Mouse (Mus musculus): ENCODE results near the gene Gbx1.

GRCm38 (mm10) chr5:24553621-24554244, 26.7 kb upstream of the Gbx1 start:
- no peak for TF ChIP-seq USF1 (IDR thresholded peaks at IDR 0.05; ENCODE audit: low read depth)
- no peak for TF ChIP-seq CTCF (IDR thresholded peaks at IDR 0.05; ENCODE audit: control insufficient read depth, insufficient read depth, insufficient read length)
- no peak for TF ChIP-seq MAX (IDR thresholded peaks at IDR 0.05)
- TF ChIP-seq MYOD1 (IDR thresholded peaks at IDR 0.05; ENCODE audit: control insufficient read depth, insufficient read length, low read depth) = no peak
- no peak for TF ChIP-seq FOSL1 (IDR thresholded peaks at IDR 0.05; ENCODE audit: insufficient read depth, low read length, poor library complexity, severe bottlenecking)
- no peak for TF ChIP-seq MYOG (IDR thresholded peaks at IDR 0.05; ENCODE audit: control insufficient read depth, extremely low read depth, insufficient read length)

Measured in C2C12 (cell line).